Mouse (Mus musculus): ENCODE results near the gene Cpeb4. TPM values are rescaled to one million over a fixed set of nuclear protein-coding genes. Genes with fewer than 3 reads are reported as not detected.
"Not testable (repeated sequence)": the region's sequence is repeated elsewhere in the genome, so short reads cannot be mapped to it uniquely, and the experiment has no call there.

Gene Cpeb4
- polyA plus RNA-seq, 1 experiment from 2014 or later: 6.2 TPM

- H3K9me3 ChIP-seq: peaks cover 3% of the 10 kb centered on the region; the same call in 1 of the 2 replicates
- 71% methylated on average over 3 of the region's 3 CpGs for WGBS
- H3K4me3 ChIP-seq: no peak overlapping the region
- H3K36me3 ChIP-seq: no peaks in the 10 kb centered on the region
- no peak overlapping the region for H3K27ac ChIP-seq (replicated peaks)
- H3K9ac ChIP-seq: no peak overlapping the region
- peaks cover 6% of the 10 kb centered on the region for H3K27me3 ChIP-seq (replicated peaks)
- no peak for ATAC-seq (ENCODE audit: extremely low read depth, insufficient number of reproducible peaks, low FRiP score, low TSS enrichment)
- peaks cover 14% of the 10 kb centered on the region for H3K4me1 ChIP-seq
- H3K4me2 ChIP-seq: no peak overlapping the region
Observed at GRCm38 (mm10) chr11:31945471-31945870, 73.5 kb downstream of the Cpeb4 start.

- no peaks in the 10 kb centered on the region for H3K36me3 ChIP-seq
- no peak overlapping the region for H3K27ac ChIP-seq (replicated peaks)
- WGBS: 16% methylated on average over 15 of the region's 15 CpGs
- peak overlapping the region; percentile 77 for H3K9ac ChIP-seq
- peak overlapping the region; percentile 77 for H3K4me2 ChIP-seq
- no peak for ATAC-seq (ENCODE audit: extremely low read depth, insufficient number of reproducible peaks, low FRiP score, low TSS enrichment)
- H3K9me3 ChIP-seq: peaks cover 3% of the 10 kb centered on the region; the same call in 1 of the 2 replicates
- H3K27me3 ChIP-seq (replicated peaks): peaks cover 12% of the 10 kb centered on the region
- H3K4me3 ChIP-seq: peak overlapping the region; percentile 58
- H3K4me1 ChIP-seq: peaks cover 14% of the 10 kb centered on the region
Observed at GRCm38 (mm10) chr11:31948462-31949330, 76.7 kb downstream of the Cpeb4 start.

GRCm38 (mm10) chr11:31949331-31949785 lies 77.3 kb downstream of the Cpeb4 start:
- Histone ChIP-seq H3K36me3 (no peaks in the 10 kb centered on the region), H3K9ac (peak overlapping the region; percentile 77), H3K27me3 (replicated peaks) (peaks cover 12% of the 10 kb centered on the region), H3K27ac (replicated peaks) (no peak overlapping the region), H3K4me2 (peak overlapping the region; percentile 77), H3K4me3 (peak overlapping the region; percentile 58), H3K4me1 (peaks cover 14% of the 10 kb centered on the region), H3K9me3 (peaks cover 1% of the 10 kb centered on the region; the same call in 1 of the 2 replicates)
- WGBS: 2% methylated on average over 17 of the region's 17 CpGs
- no peak for ATAC-seq (ENCODE audit: extremely low read depth, insufficient number of reproducible peaks, low FRiP score, low TSS enrichment)

- Histone ChIP-seq H3K4me3 (no peak overlapping the region), H3K4me1 (no peaks in the 10 kb centered on the region), H3K27ac (replicated peaks) (no peak overlapping the region), H3K9ac (no peak overlapping the region), H3K36me3 (no peaks in the 10 kb centered on the region), H3K9me3 (no peaks in the 10 kb centered on the region), H3K4me2 (no peak overlapping the region), H3K27me3 (replicated peaks) (no peaks in the 10 kb centered on the region)
- no peak for ATAC-seq (ENCODE audit: extremely low read depth, insufficient number of reproducible peaks, low FRiP score, low TSS enrichment)
Observed at GRCm38 (mm10) chr11:31960071-31960470, 88.1 kb downstream of the Cpeb4 start.

- Histone ChIP-seq H3K27ac (replicated peaks) (no peak overlapping the region), H3K9me3 (no peaks in the 10 kb centered on the region), H3K4me2 (no peak overlapping the region), H3K27me3 (replicated peaks) (no peaks in the 10 kb centered on the region), H3K4me3 (no peak overlapping the region), H3K4me1 (peaks cover 6% of the 10 kb centered on the region; the same call in 1 of the 2 replicates), H3K9ac (no peak overlapping the region), H3K36me3 (no peaks in the 10 kb centered on the region)
- no peak for ATAC-seq (ENCODE audit: extremely low read depth, insufficient number of reproducible peaks, low FRiP score, low TSS enrichment)
- 86% methylated on average over 1 of the region's 1 CpGs for WGBS
Observed at GRCm38 (mm10) chr11:31963993-31964392, 92.0 kb downstream of the Cpeb4 start.

- H3K27ac ChIP-seq (replicated peaks): no peak within 1 kb of the TSS
- H3K9ac ChIP-seq: peak within 1 kb of the TSS; percentile 78
- H3K36me3 ChIP-seq: no peaks in the 10 kb centered on the region
- H3K4me2 ChIP-seq: peak within 1 kb of the TSS; percentile 77
- peak within 1 kb of the TSS; percentile 48 for H3K4me3 ChIP-seq
- no peaks in the 10 kb centered on the region for H3K9me3 ChIP-seq
- H3K27me3 ChIP-seq (replicated peaks): no peaks in the 10 kb centered on the region
- H3K4me1 ChIP-seq: peaks cover 6% of the 10 kb centered on the region; the same call in 1 of the 2 replicates
- 27% methylated on average over 49 of the region's 49 CpGs for WGBS
- no peak for ATAC-seq (ENCODE audit: extremely low read depth, insufficient number of reproducible peaks, low FRiP score, low TSS enrichment)
Observed at GRCm38 (mm10) chr11:31965256-31966134, 93.5 kb downstream of the Cpeb4 start, which contains the start of gene 4930524B15Rik. Gene 4930524B15Rik (plus strand): TSS chr11:31965592.

GRCm38 (mm10) chr11:31974132-31974531 lies 102.1 kb downstream of the Cpeb4 start:
- no peaks in the 10 kb centered on the region; the same call in 1 of the 2 replicates for H3K9me3 ChIP-seq
- no peak for ATAC-seq (ENCODE audit: extremely low read depth, insufficient number of reproducible peaks, low FRiP score, low TSS enrichment)
- 66% methylated on average over 4 of the region's 4 CpGs for WGBS
- no peak overlapping the region for H3K9ac ChIP-seq
- H3K36me3 ChIP-seq: no peaks in the 10 kb centered on the region
- H3K27ac ChIP-seq (replicated peaks): no peak overlapping the region
- H3K4me2 ChIP-seq: no peak overlapping the region
- H3K4me1 ChIP-seq: no peaks in the 10 kb centered on the region
- H3K27me3 ChIP-seq (replicated peaks): no peaks in the 10 kb centered on the region
- H3K4me3 ChIP-seq: no peak overlapping the region

- Histone ChIP-seq H3K36me3 (no peaks in the 10 kb centered on the region), H3K4me1 (no peaks in the 10 kb centered on the region), H3K9ac (no peak overlapping the region), H3K4me3 (no peak overlapping the region), H3K27ac (replicated peaks) (no peak overlapping the region), H3K9me3 (peaks cover 7% of the 10 kb centered on the region; the same call in 1 of the 2 replicates), H3K4me2 (no peak overlapping the region), H3K27me3 (replicated peaks) (no peaks in the 10 kb centered on the region)
- WGBS: 42% methylated on average over 8 of the region's 8 CpGs
- ATAC-seq (ENCODE audit: extremely low read depth, insufficient number of reproducible peaks, low FRiP score, low TSS enrichment): no peak
Observed at GRCm38 (mm10) chr11:31974826-31975225, 102.8 kb downstream of the Cpeb4 start.

GRCm38 (mm10) chr11:31975678-31976077 lies 103.7 kb downstream of the Cpeb4 start:
- Histone ChIP-seq H3K36me3 (no peaks in the 10 kb centered on the region), H3K27ac (replicated peaks) (no peak overlapping the region), H3K9me3 (peaks cover 12% of the 10 kb centered on the region; the same call in 1 of the 2 replicates), H3K4me2 (no peak overlapping the region), H3K4me1 (no peaks in the 10 kb centered on the region), H3K27me3 (replicated peaks) (no peaks in the 10 kb centered on the region), H3K4me3 (no peak overlapping the region), H3K9ac (no peak overlapping the region)
- ATAC-seq (ENCODE audit: extremely low read depth, insufficient number of reproducible peaks, low FRiP score, low TSS enrichment): no peak
- 74% methylated on average over 5 of the region's 5 CpGs for WGBS

- Histone ChIP-seq H3K27me3 (replicated peaks) (no peaks in the 10 kb centered on the region), H3K4me3 (no peak overlapping the region), H3K4me1 (no peaks in the 10 kb centered on the region), H3K4me2 (no peak overlapping the region), H3K9me3 (peaks cover 12% of the 10 kb centered on the region; the same call in 1 of the 2 replicates), H3K27ac (replicated peaks) (no peak overlapping the region), H3K9ac (no peak overlapping the region), H3K36me3 (no peaks in the 10 kb centered on the region)
- 46% methylated on average over 5 of the region's 5 CpGs for WGBS
- ATAC-seq (ENCODE audit: extremely low read depth, insufficient number of reproducible peaks, low FRiP score, low TSS enrichment): no peak
Observed at GRCm38 (mm10) chr11:31976137-31976536, 104.1 kb downstream of the Cpeb4 start.

- H3K36me3 ChIP-seq; H3K27ac ChIP-seq (replicated peaks); ATAC-seq (ENCODE audit: extremely low read depth, insufficient number of reproducible peaks, low FRiP score, low TSS enrichment); H3K4me1 ChIP-seq; H3K4me2 ChIP-seq; H3K27me3 ChIP-seq (replicated peaks); H3K4me3 ChIP-seq; H3K9ac ChIP-seq: not testable (repeated sequence)
- 85% methylated on average over 5 of the region's 5 CpGs for WGBS
- peaks cover 12% of the 10 kb centered on the region; the same call in 1 of the 2 replicates for H3K9me3 ChIP-seq
Observed at GRCm38 (mm10) chr11:31980089-31980488, 108.1 kb downstream of the Cpeb4 start.
